Mouse (Mus musculus): ENCODE measurements at regions not wholly inside any gene's neighbourhood (a gene's known extent, or its start where the extent isn't known, plus 50 kb on each side); places are given as distances from the start of the nearest gene placed in this dataset.

- TF ChIP-seq POLR2A (IDR thresholded peaks at IDR 0.05; ENCODE audit: borderline replicate concordance, insufficient read depth, low read length) (no peak), CTCF (IDR thresholded peaks at IDR 0.05; ENCODE audit: borderline replicate concordance, insufficient read depth, low read depth, low read length) (no peak)
- 8% methylated on average over 14 of the region's 14 CpGs for WGBS
- no peak overlapping the region for H3K4me3 ChIP-seq (replicated peaks; ENCODE audit: insufficient read depth, low read depth, low read length)
Observed at GRCm38 (mm10) chr9:43453953-43454582, 143.4 kb downstream of the Trim29 start.

GRCm38 (mm10) chr9:43457736-43458135 lies 147.1 kb downstream of the Trim29 start:
- Histone ChIP-seq H3K4me1 (ENCODE audit: control insufficient read depth, insufficient read depth, low read length) (no peaks in the 10 kb centered on the region), H3K27me3 (ENCODE audit: control insufficient read depth, insufficient read depth, low read length) (no peaks in the 10 kb centered on the region), H3K4me3 (replicated peaks; ENCODE audit: insufficient read depth, low read depth, low read length) (no peak overlapping the region), H3K27ac (ENCODE audit: insufficient read depth, low read length) (no peak overlapping the region)
- no peak for DNase-seq
- WGBS = 99% methylated on average over 2 of the region's 2 CpGs
- TF ChIP-seq POLR2A (IDR thresholded peaks at IDR 0.05; ENCODE audit: borderline replicate concordance, insufficient read depth, low read length) (no peak), CTCF (IDR thresholded peaks at IDR 0.05; ENCODE audit: borderline replicate concordance, insufficient read depth, low read depth, low read length) (no peak)

More at GRCm38 (mm10) chr9:43453953-43454582, 143.4 kb downstream of the Trim29 start:
- no peak overlapping the region for H3K27ac ChIP-seq (ENCODE audit: insufficient read depth, low read length)
- H3K4me1 ChIP-seq (ENCODE audit: control insufficient read depth, insufficient read depth, low read length) = no peaks in the 10 kb centered on the region
- DNase-seq = no peak
- no peaks in the 10 kb centered on the region for H3K27me3 ChIP-seq (ENCODE audit: control insufficient read depth, insufficient read depth, low read length)

- 73% methylated on average over 2 of the region's 2 CpGs for WGBS
- H3K27me3 ChIP-seq (ENCODE audit: control insufficient read depth, insufficient read depth, low read length) = no peaks in the 10 kb centered on the region
- TF ChIP-seq CTCF (IDR thresholded peaks at IDR 0.05; ENCODE audit: borderline replicate concordance, insufficient read depth, low read depth, low read length) (no peak), POLR2A (IDR thresholded peaks at IDR 0.05; ENCODE audit: borderline replicate concordance, insufficient read depth, low read length) (no peak)
- H3K4me3 ChIP-seq (replicated peaks; ENCODE audit: insufficient read depth, low read depth, low read length) = no peak overlapping the region
- H3K27ac ChIP-seq (ENCODE audit: insufficient read depth, low read length) = no peak overlapping the region
- no peaks in the 10 kb centered on the region; the same call in 1 of the 2 replicates for H3K4me1 ChIP-seq (ENCODE audit: control insufficient read depth, insufficient read depth, low read length)
- no peak for DNase-seq
Observed at GRCm38 (mm10) chr9:43461131-43461530, 150.5 kb downstream of the Trim29 start.

- TF ChIP-seq POLR2A (IDR thresholded peaks at IDR 0.05; ENCODE audit: borderline replicate concordance, insufficient read depth, low read length) = no peak
- TF ChIP-seq CTCF (IDR thresholded peaks at IDR 0.05; ENCODE audit: borderline replicate concordance, insufficient read depth, low read depth, low read length) = no peak
- H3K27me3 ChIP-seq (ENCODE audit: control insufficient read depth, insufficient read depth, low read length) = no peaks in the 10 kb centered on the region; the same call in 1 of the 2 replicates
- WGBS = 93% methylated on average over 13 of the region's 13 CpGs
- H3K4me1 ChIP-seq (ENCODE audit: control insufficient read depth, insufficient read depth, low read length) = no peaks in the 10 kb centered on the region; the same call in 1 of the 2 replicates
- H3K27ac ChIP-seq (ENCODE audit: insufficient read depth, low read length) = no peak overlapping the region
- no peak for DNase-seq
- no peak overlapping the region for H3K4me3 ChIP-seq (replicated peaks; ENCODE audit: insufficient read depth, low read depth, low read length)
Observed at GRCm38 (mm10) chr9:43463445-43464090, 152.9 kb downstream of the Trim29 start.

GRCm38 (mm10) chr9:43465129-43465528 lies 154.5 kb downstream of the Trim29 start:
- DNase-seq = no peak
- Histone ChIP-seq H3K27me3 (ENCODE audit: control insufficient read depth, insufficient read depth, low read length) (no peaks in the 10 kb centered on the region; the same call in 1 of the 2 replicates), H3K4me3 (replicated peaks; ENCODE audit: insufficient read depth, low read depth, low read length) (no peak overlapping the region), H3K4me1 (ENCODE audit: control insufficient read depth, insufficient read depth, low read length) (no peaks in the 10 kb centered on the region; the same call in 1 of the 2 replicates), H3K27ac (ENCODE audit: insufficient read depth, low read length) (no peak overlapping the region)
- no peak for TF ChIP-seq POLR2A (IDR thresholded peaks at IDR 0.05; ENCODE audit: borderline replicate concordance, insufficient read depth, low read length)
- TF ChIP-seq CTCF (IDR thresholded peaks at IDR 0.05; ENCODE audit: borderline replicate concordance, insufficient read depth, low read depth, low read length) = no peak
- WGBS = 28% methylated on average over 2 of the region's 2 CpGs

- Histone ChIP-seq H3K4me1 (ENCODE audit: control insufficient read depth, insufficient read depth, low read length) (no peaks in the 10 kb centered on the region; the same call in 1 of the 2 replicates), H3K27ac (ENCODE audit: insufficient read depth, low read length) (no peak overlapping the region), H3K4me3 (replicated peaks; ENCODE audit: insufficient read depth, low read depth, low read length) (no peak overlapping the region), H3K27me3 (ENCODE audit: control insufficient read depth, insufficient read depth, low read length) (no peaks in the 10 kb centered on the region; the same call in 1 of the 2 replicates)
- TF ChIP-seq POLR2A (IDR thresholded peaks at IDR 0.05; ENCODE audit: borderline replicate concordance, insufficient read depth, low read length) (no peak), CTCF (IDR thresholded peaks at IDR 0.05; ENCODE audit: borderline replicate concordance, insufficient read depth, low read depth, low read length) (no peak)
- WGBS = 46% methylated on average over 8 of the region's 8 CpGs
- DNase-seq = no peak
Observed at GRCm38 (mm10) chr9:43465731-43466330, 155.2 kb downstream of the Trim29 start.

- WGBS = 51% methylated on average over 3 of the region's 3 CpGs
- no peak for DNase-seq
- no peak for TF ChIP-seq POLR2A (IDR thresholded peaks at IDR 0.05; ENCODE audit: borderline replicate concordance, insufficient read depth, low read length)
- TF ChIP-seq CTCF (IDR thresholded peaks at IDR 0.05; ENCODE audit: borderline replicate concordance, insufficient read depth, low read depth, low read length) = no peak
- H3K27ac ChIP-seq (ENCODE audit: insufficient read depth, low read length) = no peak overlapping the region
- H3K4me3 ChIP-seq (replicated peaks; ENCODE audit: insufficient read depth, low read depth, low read length) = no peak overlapping the region
- H3K27me3 ChIP-seq (ENCODE audit: control insufficient read depth, insufficient read depth, low read length) = no peaks in the 10 kb centered on the region; the same call in 1 of the 2 replicates
- H3K4me1 ChIP-seq (ENCODE audit: control insufficient read depth, insufficient read depth, low read length) = no peaks in the 10 kb centered on the region; the same call in 1 of the 2 replicates
Observed at GRCm38 (mm10) chr9:43466883-43467282, 156.2 kb downstream of the Trim29 start.

Measured in cerebellum, adult 2 months (tissue).